Mouse (Mus musculus): ENCODE data around the gene Ppp1r26. TPM values are rescaled to one million over a fixed set of nuclear protein-coding genes. Genes with fewer than 3 reads are reported as not detected.
"Not testable (repeated sequence)": the region's sequence is repeated elsewhere in the genome, so short reads cannot be mapped to it uniquely, and the experiment has no call there.

The Ppp1r26 gene
- total RNA-seq, 2 experiments from 2014 or later, result 3.1 to 5.0 TPM

GRCm38 (mm10) chr2:28440842-28441241 lies 5.8 kb upstream of the Ppp1r26 start:
- intact Hi-C loops (cut with DNase I), result no loop called here
- no peak for DNase-seq

GRCm38 (mm10) chr2:28445082-28445481 lies 1.5 kb upstream of the Ppp1r26 start:
- intact Hi-C loops (cut with DNase I), result no loop called here
- DNase-seq, result no peak

- DNase-seq, result no peak
- intact Hi-C loops (cut with DNase I), result no loop called here
Observed at GRCm38 (mm10) chr2:28446181-28446514, 452 bp upstream of the Ppp1r26 start.

DNA sequence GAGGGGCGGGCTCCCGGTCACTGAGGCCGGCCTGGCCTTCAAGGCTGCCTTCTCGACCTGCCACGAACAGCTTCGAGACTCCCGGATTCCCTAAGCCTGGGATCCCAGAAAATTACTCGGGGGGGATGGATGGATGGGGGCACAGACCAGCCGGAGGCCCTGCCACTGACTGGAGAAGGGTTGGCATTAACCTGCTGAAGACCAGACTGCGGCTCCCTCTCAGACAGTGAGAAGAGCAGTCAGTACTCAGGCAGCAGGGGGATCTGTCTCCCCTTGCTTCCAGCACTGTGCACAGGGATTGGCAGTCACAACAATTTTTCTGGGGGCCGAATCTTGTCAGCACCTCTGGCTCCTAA lies 693 bp downstream of the Ppp1r26 start:
- intact Hi-C loops (cut with DNase I), result no loop called here

GRCm38 (mm10) chr2:28451663-28452062 lies 5.1 kb downstream of the Ppp1r26 start:
- no peak for DNase-seq
- intact Hi-C loops (cut with DNase I), result no loop called here

More for the DNA sequence above, 693 bp downstream of the Ppp1r26 start:
- DNase-seq, result no peak

DNA sequence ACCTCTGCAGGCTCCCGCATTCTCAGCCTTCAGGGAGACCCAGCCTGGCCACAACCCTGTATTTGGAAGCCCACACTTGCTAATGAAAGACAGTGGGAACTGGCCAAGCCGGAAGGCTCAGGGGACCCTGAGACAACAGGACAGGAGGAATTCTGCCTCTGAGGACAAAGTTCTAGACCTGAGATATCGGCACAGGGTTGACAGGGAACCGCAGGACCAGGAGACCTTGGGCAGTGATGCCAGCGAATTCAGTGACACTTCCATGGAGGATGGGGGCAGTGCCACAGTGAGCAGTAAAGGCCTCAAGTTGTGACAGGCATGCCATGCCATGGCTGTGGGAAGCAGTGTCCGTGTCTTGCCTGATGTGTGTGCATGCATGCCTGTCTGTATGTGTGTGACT lies 6.9 kb downstream of the Ppp1r26 start:
- DNase-seq, result no peak
- intact Hi-C loops (cut with DNase I), result no loop called here

DNA sequence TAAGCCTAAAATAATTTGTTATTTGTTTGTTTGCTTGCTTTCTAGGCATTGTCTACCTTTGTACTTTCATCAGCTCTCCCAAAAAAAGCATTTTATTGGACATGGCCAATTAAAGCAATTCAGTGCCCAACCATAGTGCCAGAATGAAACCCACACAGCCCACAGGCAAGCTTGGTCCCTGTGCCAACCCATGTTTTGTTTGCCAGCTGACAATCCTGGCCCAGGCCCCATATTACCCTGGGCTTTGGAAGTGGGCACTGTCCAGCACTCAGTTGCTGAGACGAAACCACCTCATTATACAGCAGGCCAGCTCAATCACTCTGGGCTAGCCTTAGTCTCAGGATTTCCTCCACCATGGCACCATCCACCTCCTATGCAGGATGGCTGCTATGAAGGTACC lies 10.0 kb downstream of the Ppp1r26 start:
- DNase-seq, result no peak
- intact Hi-C loops (cut with DNase I), result no loop called here

- intact Hi-C loops (cut with DNase I), result no loop called here
Observed at GRCm38 (mm10) chr2:28463919-28464318, 17.3 kb downstream of the Ppp1r26 start.

DNA sequence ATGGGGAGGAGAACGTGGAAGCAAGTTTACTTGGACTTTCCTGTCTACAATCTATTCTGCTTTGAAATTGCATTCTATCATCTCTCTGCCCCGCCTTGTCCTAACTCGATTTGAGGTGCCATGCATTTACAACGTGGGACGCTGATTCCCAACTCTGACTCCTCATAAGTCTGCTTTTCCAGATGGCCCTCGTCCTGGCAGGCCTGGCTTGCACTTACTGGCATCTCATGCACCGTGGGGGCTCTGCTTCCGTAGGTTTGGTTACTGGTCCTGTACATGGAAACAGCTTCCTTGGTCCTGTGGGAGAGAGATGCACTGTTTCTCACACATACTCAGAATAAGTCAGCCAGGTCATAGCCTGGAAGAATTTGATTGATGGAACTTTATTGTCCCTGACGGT lies 18.3 kb downstream of the Ppp1r26 start:
- DNase-seq, result no peak
- intact Hi-C loops (cut with DNase I), result no loop called here

More at GRCm38 (mm10) chr2:28463919-28464318, 17.3 kb downstream of the Ppp1r26 start:
- DNase-seq, result peak; percentile 39 to 59

DNA sequence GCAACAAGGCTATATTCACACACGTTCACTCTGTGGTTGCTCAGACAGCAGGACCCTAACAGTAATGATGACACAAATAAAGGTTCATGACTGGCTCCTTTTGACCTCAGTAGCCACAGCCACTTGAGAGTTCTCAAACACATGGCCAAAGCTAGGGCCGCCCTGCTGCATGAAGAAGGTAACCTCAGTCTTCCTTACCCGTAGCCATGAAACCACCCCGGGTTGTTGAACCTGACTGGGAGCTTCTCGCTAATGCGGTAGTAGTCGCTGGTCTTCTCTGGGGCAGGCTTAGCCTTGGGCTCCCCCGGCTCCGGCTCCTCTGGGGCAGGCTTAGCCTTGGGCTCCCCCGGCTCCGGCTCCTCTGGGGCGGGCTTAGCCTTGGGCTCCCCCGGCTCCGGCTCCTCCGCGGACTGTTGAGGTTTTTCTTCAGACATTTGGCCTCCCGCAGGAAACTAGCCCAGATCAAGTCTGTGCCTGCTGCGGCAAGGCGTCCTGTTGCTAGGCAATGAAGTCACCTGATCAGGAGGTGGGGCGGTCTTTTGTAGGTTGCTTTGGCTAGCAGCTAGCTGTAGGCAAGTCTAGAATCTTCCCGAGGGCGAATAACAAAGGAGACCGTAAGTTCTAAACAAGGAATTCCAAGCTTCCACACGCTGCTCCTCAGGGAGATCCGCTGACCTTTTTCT lies 19.4 kb downstream of the Ppp1r26 start, which contains the start of gene 1700007K13Rik:
TSS of gene 1700007K13Rik (minus strand) at position 497 of the 683 bp plus-strand sequence.
- peak; percentile 65 to 72 for DNase-seq
- intact Hi-C loops (cut with DNase I), result no loop called here

- intact Hi-C loops (cut with DNase I), result no loop called here
- peak; percentile 86 to 91 for DNase-seq
Observed at GRCm38 (mm10) chr2:28467860-28468485, 21.4 kb downstream of the Ppp1r26 start, which contains the start of gene Mrps2. Gene Mrps2, plus strand, starts transcription at chr2:28468066.

DNA sequence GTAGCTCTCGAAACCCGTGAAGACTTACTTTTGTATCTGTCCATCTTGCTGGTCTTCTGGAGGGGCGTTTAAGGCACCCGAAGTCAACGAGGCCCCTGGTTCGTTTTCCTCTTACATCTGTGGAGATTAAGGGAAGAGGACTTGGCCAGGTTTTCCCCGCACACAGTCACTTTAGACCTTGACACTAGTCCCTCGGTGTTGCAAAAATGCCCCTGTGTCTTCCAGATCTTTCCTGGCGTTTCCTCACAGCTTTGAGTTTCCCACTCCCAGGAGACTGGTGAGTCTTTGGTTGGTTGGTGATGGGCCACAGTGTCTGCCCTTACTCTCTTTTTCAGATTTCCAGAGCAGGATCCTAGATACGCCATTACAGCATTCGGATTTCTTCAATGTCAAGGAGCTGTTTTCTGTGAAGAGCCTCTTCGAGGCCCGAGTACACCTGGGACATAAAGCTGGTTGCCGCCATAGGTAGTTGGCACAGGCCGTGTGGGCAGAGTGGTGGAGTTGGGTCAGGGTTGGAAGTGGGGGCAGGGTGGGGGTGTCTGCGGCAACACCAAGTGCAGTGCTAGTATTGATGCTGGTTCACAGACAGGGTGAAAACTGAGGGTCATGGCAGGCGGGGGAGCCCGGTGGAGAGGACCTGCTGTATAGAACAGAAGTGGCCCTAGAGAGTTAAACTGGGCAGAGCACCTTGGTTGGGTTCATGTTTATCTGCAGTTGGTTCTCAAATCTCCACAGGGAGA lies 22.1 kb downstream of the Ppp1r26 start:
- intact Hi-C loops (cut with DNase I), result no loop called here
- DNase-seq, result peak in 1 of 2 experiments; percentile 22

- DNase-seq, result no peak
Observed at GRCm38 (mm10) chr2:28469461-28469860, 22.9 kb downstream of the Ppp1r26 start.

GRCm38 (mm10) chr2:28470591-28470990 lies 24.0 kb downstream of the Ppp1r26 start:
- DNase-seq, result no peak
- intact Hi-C loops (cut with DNase I), result no loop called here

More at GRCm38 (mm10) chr2:28469461-28469860, 22.9 kb downstream of the Ppp1r26 start:
- intact Hi-C loops (cut with DNase I), result no loop called here

- intact Hi-C loops (cut with DNase I); DNase-seq: not testable (repeated sequence)
Observed at GRCm38 (mm10) chr2:28472011-28472410, 25.4 kb downstream of the Ppp1r26 start.

DNA sequence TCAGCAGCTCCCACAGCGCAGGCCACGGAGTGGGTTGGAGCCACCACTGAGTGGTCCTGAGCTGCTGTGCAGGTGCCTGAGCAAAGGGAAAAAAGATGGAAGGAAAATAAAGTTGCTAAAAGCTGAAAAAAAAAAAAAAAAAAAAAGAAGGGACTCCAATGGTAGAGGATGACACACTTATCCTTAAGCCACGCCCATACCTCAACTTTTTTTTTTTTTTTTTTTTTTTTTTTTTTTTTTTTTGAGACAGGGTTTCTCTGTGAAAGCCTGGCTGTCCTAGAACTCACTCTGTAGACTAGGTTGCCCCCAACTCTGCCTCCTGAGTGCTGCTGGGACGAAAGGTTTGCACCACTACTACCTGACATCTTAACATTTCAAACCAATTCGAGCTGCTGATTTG lies 31.4 kb downstream of the Ppp1r26 start:
- DNase-seq; intact Hi-C loops (cut with DNase I): not testable (repeated sequence)

GRCm38 (mm10) chr2:28479208-28480204 lies 32.9 kb downstream of the Ppp1r26 start:
- intact Hi-C loops (cut with DNase I), result no loop called here
- DNase-seq, result no peak

DNA sequence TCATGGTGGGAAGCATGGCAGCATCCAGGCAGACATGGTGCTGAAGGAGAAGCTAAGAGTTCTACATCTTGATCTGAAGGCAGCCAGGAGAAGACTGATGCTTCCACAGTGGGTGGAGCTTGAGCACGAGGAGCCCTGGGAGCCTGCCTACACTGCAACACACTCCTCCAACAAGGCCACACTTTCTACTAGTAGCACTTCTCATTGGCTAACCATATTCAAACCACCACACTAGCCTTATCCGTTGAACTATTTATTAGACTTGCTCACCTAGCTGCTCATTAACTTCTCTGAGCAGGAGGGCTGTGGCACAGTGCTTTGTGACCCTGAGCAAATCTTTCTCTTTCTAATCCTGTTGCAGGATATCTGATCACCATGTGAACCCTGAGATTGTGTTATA lies 37.3 kb downstream of the Ppp1r26 start:
- intact Hi-C loops (cut with DNase I), result no loop called here

GRCm38 (mm10) chr2:28494521-28494920 lies 47.9 kb downstream of the Ppp1r26 start:
- DNase-seq, result no peak
- intact Hi-C loops (cut with DNase I), result no loop called here

More for the DNA sequence above, 37.3 kb downstream of the Ppp1r26 start:
- no peak for DNase-seq

- DNase-seq, result peak; percentile 26 to 43
- intact Hi-C loops (cut with DNase I), result no loop called here
Observed at GRCm38 (mm10) chr2:28495207-28495756, 48.7 kb downstream of the Ppp1r26 start.

Data from heart, postnatal 10 days (tissue).